Mouse (Mus musculus) adrenal gland, adult 18-20 months (tissue): ENCODE measurements around the gene Gm13030. TPM values are rescaled to one million over a fixed set of nuclear protein-coding genes. Genes with fewer than 3 reads are reported as not detected.

Experiments used
- total RNA-seq, 2 experiments: library from RNA; stranded (reverse); gene quantifications; 1 replicate in 1 of 2; 2 replicates in 1 of 2; pipeline ENCODE4 v1.2.3; 2021

The Gm13030 gene
- total RNA-seq, 2 experiments from 2014 or later: not detected

Other genes with a start within 250 kb of the Gm13030 start
- not detected for gene Vwa5b1, start 238.1 kb downstream of the Gm13030 start, total RNA-seq
- gene Pla2g2c, start 149.2 kb downstream of the Gm13030 start, total RNA-seq: under 1 TPM in 1 of 2 experiments, not detected in 1; 0.19 TPM
- under 1 TPM; 0.70 to 0.99 TPM for gene Ubxn10, start 136.8 kb downstream of the Gm13030 start, total RNA-seq
- gene Pla2g2f, start 116.3 kb downstream of the Gm13030 start, total RNA-seq: 10 to 100 TPM; 27.9 to 38.5 TPM
- 1 to 10 TPM; 1.3 to 2.5 TPM for gene Pla2g2d, start 98.2 kb downstream of the Gm13030 start, total RNA-seq
- 10 to 100 TPM; 10.7 to 22.4 TPM for gene Pla2g5, start 10.5 kb downstream of the Gm13030 start, total RNA-seq
- 1 to 10 TPM; 1.6 to 3.1 TPM for gene Pla2g2e, start 4.0 kb upstream of the Gm13030 start, total RNA-seq
- 10 to 100 TPM; 12.3 to 13.1 TPM for gene Otud3, start 40.0 kb upstream of the Gm13030 start, total RNA-seq
- gene Rnf186, start 93.1 kb upstream of the Gm13030 start, total RNA-seq: not detected
- 10 to 100 TPM; 15.1 to 19.0 TPM for gene Tmco4, start 98.9 kb upstream of the Gm13030 start, total RNA-seq
- gene Htr6, start 201.6 kb upstream of the Gm13030 start, total RNA-seq: under 1 TPM; 0.23 to 0.42 TPM
- 10 to 100 TPM; 47.8 to 57.5 TPM for gene Nbl1, start 219.0 kb upstream of the Gm13030 start, total RNA-seq